Mouse (Mus musculus): ENCODE measurements at regions not wholly inside any gene's neighbourhood (a gene's known extent, or its start where the extent isn't known, plus 50 kb on each side); places are given as distances from the start of the nearest gene placed in this dataset.

DNA sequence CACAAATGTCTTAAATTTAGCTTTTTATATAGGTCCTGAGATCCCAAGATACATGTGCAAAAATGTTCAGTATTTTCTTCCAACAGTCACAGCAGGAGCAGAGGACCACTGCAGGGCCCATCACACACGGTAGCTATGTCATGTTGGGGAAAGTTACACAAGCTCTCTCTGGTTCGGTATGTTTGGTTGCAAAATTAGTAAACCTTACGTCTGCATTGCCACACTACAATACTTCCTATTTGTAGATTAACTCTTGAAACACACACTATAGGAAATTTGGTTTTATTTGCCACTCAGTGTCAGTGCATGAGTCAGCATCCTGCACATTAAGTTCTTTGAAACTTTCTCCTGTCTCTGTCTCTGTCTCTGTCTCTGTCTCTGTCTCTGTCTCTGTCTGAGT, 82.0 kb downstream of the Cth start:
- no peak for DNase-seq

DNA sequence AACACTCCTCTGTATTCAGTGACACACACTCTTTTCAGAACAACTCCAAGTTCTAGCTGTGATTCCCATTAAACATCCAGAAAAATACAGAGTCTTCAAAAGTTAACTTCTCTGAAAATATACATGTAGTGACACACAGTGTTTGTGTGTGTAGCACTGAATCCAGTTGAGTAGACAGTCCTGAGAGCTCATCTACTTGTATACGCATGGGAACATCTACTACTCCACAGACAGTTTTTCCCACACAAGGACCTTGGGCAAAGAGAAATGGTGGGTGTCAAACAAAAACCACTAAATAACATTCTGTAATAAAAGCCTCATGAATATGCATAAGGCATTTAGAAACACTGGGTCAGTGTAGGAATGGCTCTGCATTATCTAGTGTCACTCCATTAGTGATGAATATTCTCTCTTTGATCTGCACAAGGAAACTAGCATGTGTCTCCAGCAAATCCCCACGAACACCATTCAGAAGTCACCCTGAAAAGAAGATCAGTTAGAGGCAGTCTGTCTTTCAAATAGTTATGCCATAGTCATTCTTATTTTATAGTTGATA, 83.6 kb downstream of the Cth start:
- DNase-seq, result no peak

DNA sequence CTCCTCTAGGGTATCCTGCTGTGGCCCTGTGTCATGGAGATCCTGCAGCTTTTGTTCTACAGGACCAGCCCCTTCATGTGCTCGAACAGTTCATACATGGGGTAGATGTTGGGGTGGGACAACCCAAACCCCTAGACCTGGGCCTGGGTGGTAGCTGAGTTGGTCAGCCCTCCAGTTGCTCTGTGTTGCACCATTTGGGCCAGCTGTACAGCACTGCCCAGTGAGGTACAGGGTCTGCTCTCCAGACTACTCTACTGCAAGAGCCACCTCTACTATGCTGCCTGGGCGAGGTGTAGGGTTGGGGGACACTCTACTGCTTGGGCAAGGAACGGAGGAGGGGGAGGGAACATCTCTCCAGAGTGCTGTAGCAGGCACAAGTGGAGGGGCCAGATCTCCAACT, 120.6 kb downstream of the Cth start:
- no peak for DNase-seq

DNA sequence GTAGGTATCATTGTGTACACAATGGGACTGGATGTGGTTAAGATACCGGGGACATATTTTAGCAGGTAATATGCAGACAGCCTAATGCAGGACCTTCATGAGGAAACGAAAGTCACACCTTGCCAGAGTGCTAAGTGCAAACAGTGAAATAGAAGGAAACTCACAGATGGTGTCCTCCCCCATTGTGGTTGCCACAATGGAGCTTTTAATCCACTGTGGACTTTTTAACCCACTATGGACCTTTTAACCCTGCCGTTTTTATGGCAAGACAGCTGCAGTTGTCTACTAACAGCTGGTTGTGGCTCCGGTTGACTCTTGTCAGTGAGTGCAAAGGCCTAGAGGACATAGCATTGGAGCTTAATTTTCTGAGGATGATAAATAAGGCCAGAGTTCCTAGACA, 121.5 kb downstream of the Cth start:
- no peak for DNase-seq

DNA sequence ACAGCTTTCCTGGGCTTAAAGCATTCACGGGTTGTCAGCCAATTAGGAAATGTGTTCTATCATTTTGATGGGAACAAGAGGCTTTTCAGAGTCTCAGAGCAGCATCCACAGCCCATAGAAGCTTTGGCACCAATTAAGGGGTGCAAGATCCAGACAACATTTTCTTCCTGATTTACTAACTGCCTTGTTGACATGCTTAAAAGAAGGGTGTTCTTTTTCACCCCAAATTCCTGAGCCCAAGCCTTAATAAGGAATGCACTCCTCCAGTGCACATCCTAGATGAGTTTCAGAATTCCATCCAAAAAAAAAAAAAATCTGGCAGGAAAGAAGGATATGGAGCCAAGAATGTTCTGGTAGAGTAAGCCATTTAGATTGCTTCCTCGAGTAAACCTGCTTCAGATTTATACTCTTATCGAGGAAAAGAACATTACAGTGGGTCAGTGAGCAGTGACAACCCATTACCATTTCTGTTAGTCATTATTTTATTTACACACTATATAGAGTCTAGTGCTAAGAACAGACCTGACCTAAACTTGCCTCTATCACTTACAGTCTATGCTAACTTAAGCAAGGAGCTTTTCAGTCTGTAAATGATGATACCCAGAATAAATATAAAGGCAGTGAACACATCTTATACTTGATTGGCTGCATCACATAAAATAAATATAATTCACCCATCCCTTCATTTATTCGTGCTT, 137.2 kb downstream of the Cth start:
- no peak for DNase-seq

DNA sequence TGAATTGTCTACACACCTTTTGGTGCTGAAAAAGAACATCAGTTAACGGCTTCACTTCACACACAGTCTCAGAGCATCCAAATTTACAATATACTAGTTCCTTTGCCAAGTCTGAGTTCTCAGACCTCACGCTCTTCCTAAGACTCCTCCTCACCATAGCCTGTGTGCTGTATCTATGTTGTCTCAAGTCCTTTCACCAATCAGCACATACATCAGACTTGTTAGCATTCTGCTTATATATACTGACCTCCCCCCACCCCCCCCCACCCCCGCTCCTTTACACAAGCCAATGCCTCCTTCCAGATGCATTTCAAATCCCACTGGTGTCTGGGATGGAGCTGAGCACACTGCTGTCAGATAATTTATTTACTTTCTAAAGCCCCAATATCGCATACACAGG, 143.8 kb downstream of the Cth start:
- DNase-seq, result no peak

DNA sequence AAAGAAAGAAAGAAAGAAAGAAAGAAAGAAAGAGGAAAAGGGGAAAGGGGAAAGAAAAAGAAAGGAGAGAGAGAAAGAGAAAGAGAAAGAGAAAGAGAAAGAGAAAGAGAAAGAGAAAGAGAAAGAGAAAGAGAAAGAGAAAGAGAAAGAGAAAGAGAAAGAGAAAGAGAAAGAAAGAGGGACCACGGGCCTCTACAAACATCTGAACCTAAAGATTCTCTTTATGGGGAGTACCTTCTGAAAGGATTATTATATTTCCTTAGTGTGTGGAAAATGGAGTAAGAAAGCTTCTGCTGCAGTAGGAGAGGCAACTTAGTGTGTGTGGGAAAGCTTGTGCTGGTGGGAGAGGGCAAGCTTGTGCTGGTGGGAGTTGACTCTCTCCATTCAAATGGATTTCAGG, 147.1 kb downstream of the Cth start:
- DNase-seq, result no peak

DNA sequence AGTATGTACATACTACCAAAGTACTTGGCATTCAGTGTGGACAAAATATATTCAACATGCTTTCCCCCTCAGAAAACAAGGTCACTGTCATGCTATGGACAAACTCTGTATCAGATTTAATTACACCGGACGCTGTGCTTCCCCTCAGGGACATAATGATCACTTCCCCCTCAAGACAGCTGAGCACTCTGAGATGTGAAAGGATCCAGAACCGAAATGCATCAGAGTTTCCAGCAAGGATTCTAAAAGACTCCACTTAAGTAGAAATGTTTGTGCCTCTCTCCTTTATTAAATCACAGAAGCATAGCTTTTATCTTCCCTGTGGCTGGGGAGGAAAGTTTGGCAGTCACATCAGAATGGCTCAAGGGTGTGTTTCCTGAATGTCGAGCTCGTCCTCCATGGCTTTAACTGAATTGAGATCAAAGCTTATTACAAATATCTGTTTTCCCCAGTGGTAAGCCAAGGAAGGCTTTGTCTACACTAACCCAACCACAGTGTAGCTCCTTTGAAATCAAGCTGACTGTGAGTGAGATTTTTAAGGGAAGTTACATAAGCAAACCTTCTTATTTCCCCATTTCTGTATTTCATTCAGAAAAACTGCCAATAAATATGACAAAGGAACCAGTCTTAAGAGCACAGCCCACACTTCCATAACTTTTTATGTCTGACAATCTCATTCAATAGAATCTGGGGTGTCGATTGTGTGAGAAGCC, 161.2 kb downstream of the Cth start:
- DNase-seq, result no peak

DNA sequence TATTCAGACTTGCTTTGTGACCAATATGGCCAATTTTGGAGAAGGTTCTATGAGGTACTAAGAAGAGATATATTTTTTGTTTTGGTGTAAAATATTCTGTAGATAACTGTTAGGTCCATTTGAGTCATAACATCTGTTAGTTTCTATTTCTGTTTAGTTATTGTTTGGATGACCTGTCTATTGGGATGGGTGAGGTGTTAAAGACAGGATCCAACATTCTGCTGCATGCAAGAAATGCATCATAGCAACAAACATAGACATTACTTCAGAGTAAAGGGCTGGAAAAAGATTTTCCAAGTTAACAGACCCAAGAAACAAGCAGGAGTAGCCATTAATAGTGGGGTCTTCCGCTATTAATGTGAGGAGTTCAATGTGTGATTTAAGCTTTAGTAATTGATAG, 165.0 kb downstream of the Cth start:
- no peak for DNase-seq

DNA sequence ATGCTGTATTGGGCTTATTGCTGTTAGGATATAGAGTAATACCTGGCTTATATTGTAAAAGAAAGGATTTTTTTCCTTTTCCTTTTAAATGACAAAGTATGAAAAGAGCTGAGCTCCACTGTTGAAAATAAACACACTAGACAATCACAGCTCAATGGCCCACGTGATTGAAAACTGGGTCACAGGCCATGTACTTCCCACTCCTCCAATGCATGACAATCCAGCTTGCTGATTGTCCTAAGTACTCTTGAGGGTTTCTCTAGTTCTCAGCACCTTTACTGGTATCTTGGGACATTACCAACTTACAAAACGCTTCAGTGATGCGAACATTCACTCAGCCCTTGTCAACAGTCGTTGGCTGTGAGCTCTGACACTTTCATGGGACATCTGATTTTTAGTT, 170.1 kb downstream of the Cth start:
- DNase-seq, result no peak

DNA sequence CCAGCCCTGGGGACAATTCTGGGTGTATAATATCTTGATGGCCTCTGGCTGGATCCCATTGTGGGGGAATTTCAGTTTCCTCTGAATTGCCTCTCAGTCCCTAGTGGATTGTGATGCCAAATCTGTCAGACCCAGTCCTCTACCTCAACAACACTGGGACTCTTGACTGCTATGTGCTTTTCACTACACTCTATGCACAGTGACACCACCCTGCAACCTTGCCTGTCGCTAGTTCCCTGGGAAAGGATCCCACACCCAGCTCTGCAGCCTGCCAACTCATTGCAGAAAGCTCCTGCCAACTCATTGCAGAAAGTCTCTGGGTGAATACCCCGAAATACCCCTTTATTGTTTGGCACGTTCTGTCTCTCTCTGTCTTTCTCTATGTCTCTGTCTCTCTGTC, 174.6 kb downstream of the Cth start:
- no peak for DNase-seq

DNA sequence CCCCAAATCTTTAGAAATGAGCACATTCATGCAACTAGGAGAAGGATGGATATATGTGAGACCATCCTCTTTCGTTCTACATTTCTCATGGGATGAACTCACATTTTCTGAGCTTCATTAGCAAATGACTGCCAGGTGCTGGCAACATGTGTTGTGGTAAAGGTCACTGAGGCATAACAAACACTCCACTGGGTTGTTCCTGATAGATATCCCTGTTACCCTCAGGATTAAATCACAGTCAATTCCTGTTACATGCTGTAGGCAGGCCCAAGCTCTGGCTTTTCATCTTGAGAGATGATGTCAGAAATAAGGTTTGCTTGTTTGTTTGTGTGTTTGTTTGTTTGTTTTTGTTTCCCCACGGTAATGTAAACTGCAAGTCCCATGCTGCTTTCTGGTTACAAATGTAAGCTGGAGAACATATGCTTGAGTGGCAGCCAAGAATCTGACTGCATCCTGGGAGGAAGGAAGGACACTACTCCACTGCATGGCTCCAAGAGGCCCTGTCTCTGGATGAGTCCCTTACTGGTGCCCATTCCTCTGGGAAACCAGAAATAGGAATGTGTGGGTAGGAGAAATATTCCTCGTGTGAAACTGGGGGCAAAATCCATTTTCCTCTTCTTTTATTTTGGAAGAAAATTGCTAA, 176.4 kb downstream of the Cth start:
- no peak for DNase-seq

DNA sequence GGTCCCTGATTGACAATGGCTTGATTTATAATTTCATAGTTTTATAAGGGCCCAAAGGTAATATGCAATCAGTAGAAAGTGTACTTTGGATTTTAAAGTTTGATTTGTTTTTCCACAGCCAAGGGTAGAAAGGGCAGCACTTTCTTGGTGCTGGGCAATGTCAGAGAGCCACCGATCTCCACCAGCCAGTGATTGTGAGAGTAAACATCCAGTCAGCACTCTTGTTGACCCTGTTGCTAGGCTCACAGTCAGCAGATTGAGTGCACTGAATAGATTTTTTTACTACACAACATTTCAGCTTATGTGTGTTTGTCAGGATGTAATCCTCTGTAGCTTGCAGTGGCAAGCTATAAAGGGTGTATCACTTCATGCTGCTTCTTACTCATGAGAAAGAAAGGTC, 176.3 kb downstream of the Ptger3 start:
- DNase-seq, result no peak

DNA sequence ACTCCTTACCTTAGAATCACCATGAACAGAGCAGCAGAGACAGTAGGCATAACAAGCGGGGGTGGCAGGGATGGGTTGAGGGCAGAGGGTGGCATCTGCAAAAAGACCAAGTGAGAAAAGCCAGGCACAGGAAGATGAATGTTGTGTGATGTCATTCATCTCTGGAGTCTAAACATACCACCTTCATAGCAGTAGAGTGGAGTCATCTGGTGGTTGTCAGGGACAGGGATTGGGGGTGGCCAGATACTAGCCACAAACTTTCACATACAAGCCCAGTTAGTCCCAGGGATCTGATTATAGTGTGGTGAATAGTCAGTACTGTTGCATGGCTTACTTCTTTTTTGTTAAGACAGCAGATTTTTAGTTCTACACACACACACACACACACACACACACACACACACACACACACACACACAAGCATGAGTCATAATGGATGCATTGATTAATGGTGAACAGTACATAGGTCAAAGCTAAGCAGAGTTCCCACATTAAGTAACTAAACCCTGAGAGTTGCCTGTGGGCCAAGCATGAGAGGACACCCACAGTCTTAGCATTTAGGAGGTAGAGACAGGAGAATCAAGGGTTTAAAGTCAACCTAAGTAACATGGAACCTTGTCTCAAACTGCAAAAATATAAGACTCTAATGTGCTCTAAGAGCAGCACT, 173.1 kb downstream of the Ptger3 start:
- no peak for DNase-seq

DNA sequence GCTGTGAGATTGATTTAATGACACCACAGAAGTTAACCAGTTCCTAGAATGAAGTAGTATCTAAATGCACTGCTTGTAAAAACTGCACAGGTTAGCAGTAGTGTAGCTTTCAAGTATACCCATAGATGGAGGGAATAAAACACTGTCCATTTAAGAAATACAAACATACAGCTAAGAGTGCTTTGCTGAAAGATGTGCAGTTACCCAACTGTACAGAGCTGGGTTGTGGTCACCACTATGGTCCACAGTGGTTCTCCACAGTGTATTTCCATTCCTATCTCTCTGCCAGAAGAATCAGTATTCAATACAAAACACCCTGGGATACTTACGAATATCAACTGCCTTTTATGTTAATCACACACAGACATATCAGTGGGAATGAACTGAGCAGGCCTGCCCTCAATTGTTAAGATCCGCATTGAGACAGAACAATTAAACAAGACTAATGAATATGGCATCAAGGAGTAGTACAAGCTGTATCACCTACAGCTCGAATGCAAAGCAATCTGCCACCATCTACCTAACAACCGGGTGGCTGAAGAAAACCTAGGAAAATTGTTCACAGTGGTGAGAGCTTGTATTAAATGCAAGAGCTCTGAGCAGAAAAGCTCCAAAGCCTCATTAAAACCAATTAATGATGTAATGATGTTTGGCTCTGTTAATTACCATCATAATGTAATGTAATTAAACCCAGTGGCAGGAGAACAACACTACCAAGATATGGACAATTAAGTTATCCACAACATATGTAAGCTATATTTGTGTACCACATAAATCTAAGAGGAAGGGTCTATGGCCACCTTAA, 165.6 kb downstream of the Ptger3 start:
- DNase-seq, result no peak

DNA sequence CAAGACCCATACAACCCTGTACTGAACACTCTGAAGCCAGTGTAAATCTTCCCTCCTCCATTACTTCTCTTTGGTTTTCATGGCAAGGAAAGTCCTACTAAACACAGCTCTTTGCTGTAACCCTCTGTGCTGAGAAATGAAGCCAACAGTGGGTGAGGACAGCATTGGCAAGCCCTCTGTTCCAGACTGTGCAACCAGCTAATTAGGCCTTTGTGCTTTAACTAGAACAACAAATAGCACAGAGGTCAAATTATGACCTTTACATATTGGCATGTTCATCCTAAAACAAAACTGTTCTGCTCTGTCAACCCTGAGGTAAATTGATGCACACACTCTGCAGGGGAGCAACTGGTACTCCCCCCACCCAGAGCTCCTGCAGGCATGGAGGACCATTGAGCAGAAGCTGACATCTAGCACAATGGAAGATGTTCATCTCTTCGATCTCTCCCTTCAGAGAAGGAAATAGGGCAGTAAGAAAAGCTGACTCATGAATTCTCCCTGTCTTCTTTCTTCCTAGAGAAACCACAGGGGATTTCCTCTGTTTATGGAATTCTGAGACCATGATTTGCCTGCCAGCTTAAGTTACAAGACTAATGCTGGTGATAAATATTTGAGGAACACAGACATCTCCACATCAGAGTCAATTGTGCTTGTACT, 163.1 kb downstream of the Ptger3 start:
- no peak for DNase-seq

DNA sequence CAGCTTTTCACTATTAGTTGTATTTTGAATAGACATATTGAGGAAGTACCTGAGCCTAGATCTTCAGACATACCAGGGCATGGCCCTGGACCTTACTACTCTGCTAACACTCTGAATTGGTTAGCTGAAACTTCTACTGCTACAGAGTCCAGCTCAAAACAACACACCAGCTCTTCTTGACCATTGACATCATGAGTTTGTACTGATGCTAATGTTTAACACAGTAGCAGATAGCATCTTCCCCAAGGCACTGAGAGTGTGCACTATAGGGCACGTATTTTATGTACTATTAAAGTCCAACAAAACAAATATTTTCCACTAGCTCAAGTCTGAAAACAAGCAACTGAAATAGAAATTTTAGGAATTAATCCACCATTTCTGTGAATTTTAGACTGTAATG, 157.8 kb downstream of the Ptger3 start:
- no peak for DNase-seq

DNA sequence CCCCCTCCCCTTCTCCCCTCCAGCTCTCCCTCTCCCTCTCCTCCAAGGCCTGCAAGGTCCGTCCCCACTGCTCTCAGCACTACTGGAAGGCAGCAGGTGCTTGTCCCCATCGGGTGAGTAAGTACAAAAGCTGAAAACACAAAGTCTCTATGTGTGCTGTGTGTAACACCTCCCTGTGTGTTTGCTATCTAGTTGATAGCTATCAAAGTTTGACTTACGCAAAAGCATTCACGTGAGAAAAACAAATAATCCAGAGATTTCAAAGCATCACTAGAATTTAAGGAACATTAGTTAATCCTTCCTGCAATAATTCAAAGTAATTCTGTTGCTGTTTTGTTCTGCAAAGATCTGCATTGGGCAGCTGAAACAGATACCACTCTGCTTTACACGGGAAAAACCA, 156.5 kb downstream of the Ptger3 start:
- DNase-seq, result no peak

DNA sequence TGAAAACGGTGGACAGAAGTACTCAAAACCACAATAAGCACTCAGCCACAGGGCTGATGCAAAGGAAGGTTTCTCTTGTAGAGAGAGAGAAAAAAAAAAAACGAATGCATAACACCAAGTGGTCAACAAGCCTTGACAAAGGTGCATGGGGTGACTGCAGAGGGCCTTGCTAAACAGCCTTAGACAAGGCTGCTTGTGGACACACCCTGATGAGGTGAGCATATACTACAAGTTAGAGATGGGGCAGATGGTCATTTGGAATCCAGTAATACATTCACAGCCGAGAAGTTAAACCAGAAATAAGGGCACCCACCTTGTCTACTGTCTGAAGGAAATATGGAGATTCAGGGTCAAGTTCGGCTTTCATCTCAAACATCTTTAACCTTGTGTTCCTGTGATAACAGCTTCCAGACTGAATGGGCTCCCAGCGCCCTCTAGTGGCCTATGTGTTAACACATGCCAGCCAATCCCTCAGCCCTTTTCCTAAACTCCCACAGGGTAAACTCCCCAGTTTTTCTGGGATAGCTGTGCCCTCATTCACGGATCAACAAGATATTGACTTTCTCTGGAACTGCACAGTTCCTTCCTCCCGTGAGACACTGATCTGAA, 150.7 kb downstream of the Ptger3 start:
- peak; percentile 15 for DNase-seq

DNA sequence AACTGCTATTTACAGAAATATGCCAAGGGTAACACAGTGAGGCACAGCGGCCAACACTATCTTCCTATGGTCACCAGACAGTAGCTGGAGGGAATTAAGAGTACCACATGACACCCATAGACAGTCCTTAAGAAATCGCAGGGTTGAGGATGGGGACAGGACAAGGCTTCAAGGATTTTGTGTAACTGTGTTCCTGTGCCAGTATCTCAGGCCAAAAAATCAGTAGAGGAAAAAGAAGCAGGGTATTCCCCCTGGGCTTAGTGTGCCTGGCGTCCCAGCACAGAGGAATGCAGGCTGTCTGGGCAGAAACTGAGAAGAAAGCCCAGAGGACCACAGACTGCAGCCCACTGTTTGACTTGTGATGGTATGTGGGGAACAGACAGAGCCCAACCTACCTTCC, 147.3 kb downstream of the Ptger3 start:
- peak; percentile 6 for DNase-seq

DNA sequence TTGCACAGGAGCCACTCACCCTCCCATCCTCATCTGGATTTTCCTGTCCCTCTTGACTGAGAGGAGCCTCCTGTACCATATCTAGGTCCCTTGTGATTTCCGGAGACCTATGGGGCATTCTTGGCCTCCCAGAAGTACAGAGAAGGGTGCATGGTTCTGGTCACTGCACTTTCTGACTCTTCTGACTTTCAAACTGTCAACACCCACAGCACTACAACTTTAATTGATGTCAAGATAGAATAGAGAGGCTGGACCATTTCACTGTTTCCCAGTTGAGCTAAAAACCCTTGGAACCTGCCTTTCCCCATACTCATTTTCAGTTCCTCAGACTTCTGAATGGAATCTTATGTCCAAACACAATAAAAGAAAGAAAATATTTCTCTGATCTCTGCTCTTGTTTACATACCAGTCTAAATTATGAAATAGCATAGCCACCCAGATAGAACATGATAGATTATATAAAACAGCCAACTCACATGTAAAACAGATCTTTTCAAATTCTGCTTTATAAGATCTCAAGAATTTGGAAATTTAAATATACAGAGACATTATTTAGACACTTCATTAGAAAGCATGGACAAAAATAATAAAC, 144.2 kb downstream of the Ptger3 start:
- DNase-seq, result no peak

Data from gastrocnemius, postnatal 25 days (tissue).